Mouse (Mus musculus): ENCODE results near the gene Emilin2. TPM values are rescaled to one million over a fixed set of nuclear protein-coding genes. Genes with fewer than 3 reads are reported as not detected.

The Emilin2 gene
- total RNA-seq, 4 experiments from 2014 or later, result 3.1 to 5.2 (median 3.9) TPM

GRCm38 (mm10) chr17:71301413-71301812 is 10.4 kb downstream of the Emilin2 start:
- no peak for DNase-seq (ENCODE audit: low spot score in 2 of 2)

DNA sequence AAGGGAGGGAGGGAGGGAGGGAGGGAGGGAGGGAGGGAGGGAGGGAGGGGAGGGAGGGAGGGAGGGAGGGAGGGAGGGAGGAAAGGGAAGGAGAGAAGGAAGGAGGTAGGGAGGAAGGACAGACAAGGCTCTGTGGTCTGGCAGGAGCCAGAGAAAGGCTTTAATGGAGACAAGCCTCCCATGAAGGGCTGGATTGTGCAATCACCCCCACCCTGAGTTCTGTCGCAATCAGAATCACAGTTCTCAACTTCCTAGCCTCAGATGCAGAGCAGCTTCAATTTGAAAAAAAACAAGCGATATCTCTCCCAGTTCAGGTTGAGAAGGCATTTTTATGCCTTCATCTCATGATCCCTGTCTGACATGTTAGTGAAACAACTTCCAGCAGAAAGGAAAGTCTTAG is 11.4 kb downstream of the Emilin2 start:
- no peak for DNase-seq (ENCODE audit: low spot score in 2 of 2)

- no peak for DNase-seq (ENCODE audit: low spot score in 2 of 2)
Measured at GRCm38 (mm10) chr17:71299879-71300278, 11.9 kb downstream of the Emilin2 start.

DNA sequence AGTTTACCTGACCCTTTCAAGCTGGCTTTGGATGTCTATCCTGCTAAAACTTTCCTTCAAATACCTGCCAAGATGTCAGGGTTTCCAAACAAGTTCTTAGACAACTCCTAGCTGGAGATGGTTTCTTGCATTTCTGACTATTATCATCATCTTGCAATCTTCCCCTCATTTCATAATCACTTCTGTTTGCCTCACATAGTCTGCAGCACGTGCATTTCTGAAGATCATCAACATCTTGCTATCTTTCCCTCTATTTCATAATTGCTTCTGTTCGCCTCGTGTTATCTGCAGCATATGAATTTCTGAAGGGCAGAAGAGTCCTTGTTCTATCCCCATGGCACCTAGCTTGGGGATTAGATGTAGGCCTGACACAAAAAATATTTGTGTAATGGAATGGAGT is 17.2 kb downstream of the Emilin2 start:
- DNase-seq (ENCODE audit: low spot score in 2 of 2), result no peak

GRCm38 (mm10) chr17:71292897-71293296 is 18.9 kb downstream of the Emilin2 start:
- no peak for DNase-seq (ENCODE audit: low spot score in 2 of 2)

DNA sequence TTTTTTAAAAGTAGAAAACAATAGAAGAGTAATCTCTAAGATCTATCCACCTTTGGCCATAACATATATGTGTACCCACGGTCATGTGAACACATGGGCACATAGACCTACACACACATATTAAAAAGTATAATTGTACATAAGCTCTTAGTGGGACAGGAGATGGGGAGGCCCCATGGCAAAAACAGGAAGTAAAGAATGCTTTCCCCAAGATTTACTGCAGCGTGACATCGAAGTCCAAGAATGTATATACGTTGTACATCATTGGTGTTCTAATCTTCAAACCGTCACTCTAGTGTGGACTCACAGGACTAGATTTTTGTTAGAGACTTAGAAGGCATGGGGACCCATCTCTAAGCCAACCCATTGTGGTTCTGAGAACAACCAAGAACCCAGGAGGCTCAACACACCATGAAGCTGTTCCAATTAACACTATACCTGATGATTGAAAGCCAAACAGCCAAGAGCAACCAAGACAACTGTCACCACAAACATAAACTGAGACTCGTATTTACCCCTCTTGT is 19.8 kb downstream of the Emilin2 start:
- DNase-seq (ENCODE audit: low spot score in 2 of 2), result no peak

DNA sequence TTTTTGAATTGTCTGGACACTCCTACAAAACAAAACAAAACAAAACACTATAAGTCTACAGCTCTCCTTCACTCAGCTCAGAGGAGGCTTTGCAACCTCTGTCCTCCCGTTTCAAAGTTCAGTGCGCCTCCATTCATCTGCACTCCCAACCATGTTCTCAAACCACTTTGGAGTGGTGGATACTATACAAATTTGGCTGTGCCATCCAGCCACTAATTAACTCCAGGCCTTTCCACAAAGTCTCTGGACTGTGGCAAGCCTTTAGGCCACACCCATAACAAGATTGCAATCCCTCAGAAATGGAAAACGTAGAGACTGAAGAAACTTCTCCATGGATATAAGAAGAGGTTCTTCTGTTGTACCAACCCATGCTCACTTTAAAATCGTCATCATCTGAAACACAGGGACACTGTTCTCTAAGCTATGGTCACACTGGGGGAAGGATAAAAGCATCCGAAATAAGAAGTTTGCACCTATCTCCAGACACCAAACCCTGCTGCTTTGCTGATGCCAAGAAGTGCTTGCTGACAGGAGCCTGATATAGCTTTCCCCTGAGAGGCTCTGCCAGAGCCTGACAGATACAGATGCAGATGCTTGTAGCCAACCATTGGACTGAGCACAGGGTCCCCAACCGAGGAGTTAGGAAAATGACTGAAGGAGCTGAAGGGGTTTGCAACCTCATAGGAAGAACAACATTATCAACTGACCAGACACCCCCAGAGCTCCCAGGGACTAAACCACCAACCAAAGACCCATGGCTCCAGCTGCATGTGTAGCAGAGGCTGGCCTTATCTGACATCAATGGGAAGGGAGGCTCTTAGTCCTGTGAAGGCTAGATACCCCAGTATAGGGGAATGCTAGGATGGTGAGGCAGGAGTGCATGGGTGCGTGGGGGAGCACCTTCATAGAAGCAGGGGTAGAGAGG is 21.0 kb downstream of the Emilin2 start:
- no peak for DNase-seq (ENCODE audit: low spot score in 2 of 2)

- no peak for DNase-seq (ENCODE audit: low spot score in 2 of 2)
Measured at GRCm38 (mm10) chr17:71289572-71290176, 22.1 kb downstream of the Emilin2 start.

GRCm38 (mm10) chr17:71288808-71289548 is 22.8 kb downstream of the Emilin2 start:
- DNase-seq (ENCODE audit: low spot score in 2 of 2), result no peak

- DNase-seq (ENCODE audit: low spot score in 2 of 2), result no peak
Measured at GRCm38 (mm10) chr17:71288145-71288758, 23.5 kb downstream of the Emilin2 start.

DNA sequence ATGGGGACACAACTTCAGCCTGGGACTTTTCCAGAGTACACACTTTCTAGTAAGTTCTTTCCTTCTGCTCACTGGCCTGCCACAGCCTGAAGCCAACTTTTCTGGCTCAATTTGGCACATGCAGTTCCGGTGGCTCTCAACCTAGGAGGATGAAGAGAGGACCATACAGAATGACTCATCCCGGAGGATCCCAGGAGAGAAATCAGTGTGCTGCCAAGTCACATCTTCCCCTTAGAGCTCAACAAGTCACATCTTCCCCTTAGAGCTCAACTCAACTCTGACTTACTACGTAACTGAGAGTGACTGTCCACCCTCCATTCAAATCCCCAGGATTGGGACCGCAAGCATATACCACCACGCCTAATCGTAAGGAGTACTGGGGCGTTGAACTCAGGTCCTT is 24.2 kb downstream of the Emilin2 start:
- no peak for DNase-seq (ENCODE audit: low spot score in 2 of 2)

- no peak for DNase-seq (ENCODE audit: low spot score in 2 of 2)
Measured at GRCm38 (mm10) chr17:71285929-71286328, 25.8 kb downstream of the Emilin2 start.

DNA sequence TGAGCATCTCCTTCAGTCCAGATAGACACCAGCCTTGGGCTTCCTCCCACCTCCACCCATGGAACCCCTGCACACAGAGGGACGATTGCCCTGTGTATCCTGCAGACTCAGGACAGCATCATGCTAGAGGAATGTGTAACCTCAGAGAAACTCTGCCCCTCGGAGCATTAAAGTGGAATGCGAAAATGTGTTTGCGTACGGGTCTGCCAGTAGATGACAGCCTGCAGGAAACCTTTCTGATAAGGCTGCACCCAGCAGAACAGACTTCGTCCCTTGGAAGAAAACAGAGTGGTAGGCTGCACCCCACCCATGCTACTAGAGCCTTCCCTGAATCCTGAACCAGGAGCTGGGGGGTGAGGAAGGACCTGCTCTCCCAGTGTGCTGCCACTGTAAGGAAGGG is 26.9 kb downstream of the Emilin2 start:
- no peak for DNase-seq (ENCODE audit: low spot score in 2 of 2)

- DNase-seq (ENCODE audit: low spot score in 2 of 2), result no peak
Measured at GRCm38 (mm10) chr17:71283237-71283636, 28.5 kb downstream of the Emilin2 start.

- DNase-seq (ENCODE audit: low spot score in 2 of 2), result no peak
Measured at GRCm38 (mm10) chr17:71282716-71283115, 29.1 kb downstream of the Emilin2 start.

- no peak for DNase-seq (ENCODE audit: low spot score in 2 of 2)
Measured at GRCm38 (mm10) chr17:71277701-71278491, 33.9 kb downstream of the Emilin2 start.

- DNase-seq (ENCODE audit: low spot score in 2 of 2), result no peak
Measured at GRCm38 (mm10) chr17:71276771-71277170, 35.0 kb downstream of the Emilin2 start.

- no peak for DNase-seq (ENCODE audit: low spot score in 2 of 2)
Measured at GRCm38 (mm10) chr17:71273901-71274300, 37.9 kb downstream of the Emilin2 start.

DNA sequence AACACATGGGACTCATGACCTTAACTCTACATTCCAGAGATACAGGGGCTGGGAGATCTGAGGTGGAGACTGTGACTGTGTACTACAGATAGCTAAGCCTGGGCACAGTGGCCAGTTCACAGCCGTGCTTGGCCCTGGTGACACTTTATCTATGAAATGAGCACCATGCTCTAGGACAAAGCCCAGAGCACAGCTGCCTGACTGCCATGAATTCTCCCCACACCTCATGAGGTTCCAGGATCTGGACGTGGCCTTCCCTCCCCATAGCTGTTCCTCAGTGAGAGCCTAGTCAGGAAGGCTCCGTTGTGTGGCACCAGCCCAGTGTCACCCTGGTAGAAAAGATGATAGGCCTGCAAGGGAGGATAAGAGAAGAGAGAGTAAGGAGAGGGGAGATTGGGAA is 43.2 kb downstream of the Emilin2 start:
- no peak for DNase-seq (ENCODE audit: low spot score in 2 of 2)

- no peak for DNase-seq (ENCODE audit: low spot score in 2 of 2)
Measured at GRCm38 (mm10) chr17:71268152-71268551, 43.6 kb downstream of the Emilin2 start.

- no peak for DNase-seq (ENCODE audit: low spot score in 2 of 2)
Measured at GRCm38 (mm10) chr17:71267374-71267773, 44.4 kb downstream of the Emilin2 start.

Data from layer of hippocampus, adult 8-10 months (tissue).